Mouse (Mus musculus): ENCODE measurements around the gene Cactin. TPM values are rescaled to one million over a fixed set of nuclear protein-coding genes. Genes with fewer than 3 reads are reported as not detected.

Gene Cactin
- polyA plus RNA-seq, 2 experiments: 25.3 to 50.0 TPM

GRCm38 (mm10) chr10:81297845-81298244 lies 23.1 kb upstream of the Cactin start:
- WGBS: 45% methylated on average over 10 of the region's 10 CpGs
- peaks cover 14% of the 10 kb centered on the region for H3K4me1 ChIP-seq (ENCODE audit: control insufficient read depth, insufficient read depth, low read length)
- no peak overlapping the region for H3K4me3 ChIP-seq (replicated peaks; ENCODE audit: low read length)
- no peak for DNase-seq (ENCODE audit: low spot score)
- no peaks in the 10 kb centered on the region for H3K9me3 ChIP-seq (ENCODE audit: control insufficient read depth, low read length)
- no peak overlapping the region for H3K9ac ChIP-seq (ENCODE audit: low read depth, low read length, severe bottlenecking)
- no peak for TF ChIP-seq POLR2A (IDR thresholded peaks at IDR 0.05; ENCODE audit: borderline replicate concordance, extremely low read depth, insufficient read depth, insufficient read length)
- H3K27me3 ChIP-seq (ENCODE audit: control insufficient read depth, insufficient read depth, low read length): no peaks in the 10 kb centered on the region
- H3K4me2 ChIP-seq (replicated peaks; ENCODE audit: low read depth, low read length, severe bottlenecking): no peak overlapping the region
- H3K36me3 ChIP-seq (ENCODE audit: control insufficient read depth, insufficient read depth, low read length): 0 out of 2 replicates have a peak, but pooled peaks cover 3% of the 10 kb centered on the region
- ATAC-seq (ENCODE audit: low FRiP score, low read depth): no peak
- 0 out of 2 replicates have a peak overlapping the region, but pooled peaks have one; percentile 38 for H3K27ac ChIP-seq (replicated peaks; ENCODE audit: low read depth, low read length)

DNA sequence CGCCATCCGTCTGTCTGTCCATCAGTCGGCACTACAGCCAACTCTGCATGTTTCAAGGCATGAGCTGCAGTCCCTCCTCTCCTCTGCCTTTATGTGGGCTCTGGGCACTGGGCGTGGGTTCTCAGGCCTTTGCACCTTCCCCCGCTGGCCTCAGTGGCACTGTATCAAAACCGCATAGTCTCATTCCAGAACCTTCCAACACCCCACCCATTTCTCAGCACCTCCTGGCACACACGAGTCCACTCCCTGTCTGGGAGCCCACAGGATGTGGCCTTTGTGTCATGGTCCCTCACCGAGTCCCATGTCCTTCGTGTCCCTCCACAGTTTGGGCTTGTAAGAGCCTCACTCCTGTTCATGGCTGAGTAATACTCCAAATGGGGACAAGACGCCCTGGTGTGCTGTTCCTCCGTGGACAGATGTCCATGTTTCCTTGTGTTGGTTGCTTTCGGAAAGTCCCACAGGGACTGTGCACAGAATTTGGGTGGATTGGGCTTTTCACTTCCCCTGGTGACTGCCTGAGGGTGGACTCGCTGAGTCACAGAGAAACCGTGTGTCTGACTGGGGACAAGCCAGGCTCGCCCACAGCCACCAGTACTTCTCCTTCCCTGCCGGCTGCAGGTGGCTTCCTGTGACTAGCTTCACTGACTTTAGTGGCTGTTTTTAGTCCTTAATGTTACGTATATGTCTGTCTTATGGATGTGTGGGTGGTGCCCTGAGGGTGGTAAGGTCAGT lies 22.4 kb upstream of the Cactin start:
- Histone ChIP-seq H3K9me3 (ENCODE audit: control insufficient read depth, low read length) (no peaks in the 10 kb centered on the region), H3K4me1 (ENCODE audit: control insufficient read depth, insufficient read depth, low read length) (peaks cover 14% of the 10 kb centered on the region), H3K27me3 (ENCODE audit: control insufficient read depth, insufficient read depth, low read length) (no peaks in the 10 kb centered on the region), H3K9ac (ENCODE audit: low read depth, low read length, severe bottlenecking) (no peak overlapping the region), H3K4me3 (replicated peaks; ENCODE audit: low read length) (no peak overlapping the region), H3K27ac (replicated peaks; ENCODE audit: low read depth, low read length) (no peak overlapping the region), H3K4me2 (replicated peaks; ENCODE audit: low read depth, low read length, severe bottlenecking) (no peak overlapping the region), H3K36me3 (ENCODE audit: control insufficient read depth, insufficient read depth, low read length) (0 out of 2 replicates have a peak, but pooled peaks cover 3% of the 10 kb centered on the region)
- WGBS: 94% methylated on average over 17 of the region's 17 CpGs
- TF ChIP-seq POLR2A (IDR thresholded peaks at IDR 0.05; ENCODE audit: borderline replicate concordance, extremely low read depth, insufficient read depth, insufficient read length): no peak
- ATAC-seq (ENCODE audit: low FRiP score, low read depth): no peak
- no peak for DNase-seq (ENCODE audit: low spot score)

GRCm38 (mm10) chr10:81299585-81300351 lies 21.1 kb upstream of the Cactin start:
- DNase-seq (ENCODE audit: low spot score) (no peak), ATAC-seq (ENCODE audit: low FRiP score, low read depth) (no peak)
- no peak for TF ChIP-seq POLR2A (IDR thresholded peaks at IDR 0.05; ENCODE audit: borderline replicate concordance, extremely low read depth, insufficient read depth, insufficient read length)
- no peak overlapping the region for H3K4me3 ChIP-seq (replicated peaks; ENCODE audit: low read length)
- H3K27me3 ChIP-seq (ENCODE audit: control insufficient read depth, insufficient read depth, low read length): no peaks in the 10 kb centered on the region
- no peak overlapping the region for H3K27ac ChIP-seq (replicated peaks; ENCODE audit: low read depth, low read length)
- peaks cover 2% of the 10 kb centered on the region; the same call in 1 of the 2 replicates for H3K4me1 ChIP-seq (ENCODE audit: control insufficient read depth, insufficient read depth, low read length)
- WGBS: 88% methylated on average over 14 of the region's 14 CpGs
- H3K9me3 ChIP-seq (ENCODE audit: control insufficient read depth, low read length): no peaks in the 10 kb centered on the region
- no peak overlapping the region for H3K4me2 ChIP-seq (replicated peaks; ENCODE audit: low read depth, low read length, severe bottlenecking)
- 0 out of 2 replicates have a peak, but pooled peaks cover 3% of the 10 kb centered on the region for H3K36me3 ChIP-seq (ENCODE audit: control insufficient read depth, insufficient read depth, low read length)
- H3K9ac ChIP-seq (ENCODE audit: low read depth, low read length, severe bottlenecking): no peak overlapping the region

- no peak overlapping the region for H3K4me3 ChIP-seq (replicated peaks; ENCODE audit: low read length)
- WGBS: 84% methylated on average over 9 of the region's 9 CpGs
- TF ChIP-seq POLR2A (IDR thresholded peaks at IDR 0.05; ENCODE audit: borderline replicate concordance, extremely low read depth, insufficient read depth, insufficient read length): no peak
- H3K4me1 ChIP-seq (ENCODE audit: control insufficient read depth, insufficient read depth, low read length): no peaks in the 10 kb centered on the region
- H3K27me3 ChIP-seq (ENCODE audit: control insufficient read depth, insufficient read depth, low read length): no peaks in the 10 kb centered on the region
- no peak overlapping the region for H3K9ac ChIP-seq (ENCODE audit: low read depth, low read length, severe bottlenecking)
- H3K4me2 ChIP-seq (replicated peaks; ENCODE audit: low read depth, low read length, severe bottlenecking): no peak overlapping the region
- DNase-seq (ENCODE audit: low spot score): no peak
- H3K36me3 ChIP-seq (ENCODE audit: control insufficient read depth, insufficient read depth, low read length): peaks cover 4% of the 10 kb centered on the region; the same call in 1 of the 2 replicates
- no peak overlapping the region for H3K27ac ChIP-seq (replicated peaks; ENCODE audit: low read depth, low read length)
- ATAC-seq (ENCODE audit: low FRiP score, low read depth): no peak
- no peaks in the 10 kb centered on the region for H3K9me3 ChIP-seq (ENCODE audit: control insufficient read depth, low read length)
Observed at GRCm38 (mm10) chr10:81300352-81300907, 20.5 kb upstream of the Cactin start.

DNA sequence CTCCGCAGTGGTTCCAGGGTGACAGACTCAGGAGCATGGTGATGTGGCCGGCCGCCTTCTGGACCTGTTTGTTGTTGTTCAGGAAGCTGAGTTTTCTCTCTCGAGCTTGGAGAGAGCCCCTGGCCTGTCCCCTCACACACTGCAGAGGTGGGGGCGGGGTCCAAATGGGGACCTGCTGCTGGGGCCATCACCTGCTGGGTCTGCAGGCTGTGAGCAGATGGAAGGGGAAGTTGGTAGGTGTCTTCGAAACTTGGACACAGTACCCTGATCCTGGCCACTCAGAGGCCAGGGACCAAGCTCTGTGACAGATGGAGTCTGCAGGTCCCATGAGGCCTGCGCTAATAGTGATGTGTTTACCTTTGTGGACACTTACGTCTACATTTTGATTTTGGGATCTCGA lies 19.6 kb upstream of the Cactin start:
- no peak overlapping the region for H3K4me3 ChIP-seq (replicated peaks; ENCODE audit: low read length)
- no peaks in the 10 kb centered on the region for H3K4me1 ChIP-seq (ENCODE audit: control insufficient read depth, insufficient read depth, low read length)
- DNase-seq (ENCODE audit: low spot score) (no peak), ATAC-seq (ENCODE audit: low FRiP score, low read depth) (no peak)
- H3K9ac ChIP-seq (ENCODE audit: low read depth, low read length, severe bottlenecking): no peak overlapping the region
- H3K9me3 ChIP-seq (ENCODE audit: control insufficient read depth, low read length): no peaks in the 10 kb centered on the region
- WGBS: 83% methylated on average over 9 of the region's 9 CpGs
- no peak for TF ChIP-seq POLR2A (IDR thresholded peaks at IDR 0.05; ENCODE audit: borderline replicate concordance, extremely low read depth, insufficient read depth, insufficient read length)
- no peak overlapping the region for H3K27ac ChIP-seq (replicated peaks; ENCODE audit: low read depth, low read length)
- no peak overlapping the region for H3K4me2 ChIP-seq (replicated peaks; ENCODE audit: low read depth, low read length, severe bottlenecking)
- H3K36me3 ChIP-seq (ENCODE audit: control insufficient read depth, insufficient read depth, low read length): peaks cover 12% of the 10 kb centered on the region
- H3K27me3 ChIP-seq (ENCODE audit: control insufficient read depth, insufficient read depth, low read length): no peaks in the 10 kb centered on the region

Data from limb, embryonic 14.5 days (tissue).